Mouse (Mus musculus) heart, postnatal 10 days (tissue): ENCODE data around the gene Nkd1. TPM values are rescaled to one million over a fixed set of nuclear protein-coding genes. Genes with fewer than 3 reads are reported as not detected.
A peak's percentile ranks its signal among the peaks of the same experiment; 100 is the strongest.

Experiments
- DNase-seq, 2 experiments: peaks; one replicate each; pipeline ENCODE4 v3.0.0; 2021
- intact Hi-C: fragments of 180-260 bp; cut with DNase I; formaldehyde crosslinking; loops from one replicate; pipeline ENCODE4 v1.15.1; 2025
- total RNA-seq, 2 experiments: library from RNA; stranded (reverse); gene quantifications; 2 replicates each; pipeline ENCODE4 v1.2.3; 2021

Gene Nkd1
- total RNA-seq, 2 experiments from 2014 or later: 5.1 to 5.4 TPM

DNA sequence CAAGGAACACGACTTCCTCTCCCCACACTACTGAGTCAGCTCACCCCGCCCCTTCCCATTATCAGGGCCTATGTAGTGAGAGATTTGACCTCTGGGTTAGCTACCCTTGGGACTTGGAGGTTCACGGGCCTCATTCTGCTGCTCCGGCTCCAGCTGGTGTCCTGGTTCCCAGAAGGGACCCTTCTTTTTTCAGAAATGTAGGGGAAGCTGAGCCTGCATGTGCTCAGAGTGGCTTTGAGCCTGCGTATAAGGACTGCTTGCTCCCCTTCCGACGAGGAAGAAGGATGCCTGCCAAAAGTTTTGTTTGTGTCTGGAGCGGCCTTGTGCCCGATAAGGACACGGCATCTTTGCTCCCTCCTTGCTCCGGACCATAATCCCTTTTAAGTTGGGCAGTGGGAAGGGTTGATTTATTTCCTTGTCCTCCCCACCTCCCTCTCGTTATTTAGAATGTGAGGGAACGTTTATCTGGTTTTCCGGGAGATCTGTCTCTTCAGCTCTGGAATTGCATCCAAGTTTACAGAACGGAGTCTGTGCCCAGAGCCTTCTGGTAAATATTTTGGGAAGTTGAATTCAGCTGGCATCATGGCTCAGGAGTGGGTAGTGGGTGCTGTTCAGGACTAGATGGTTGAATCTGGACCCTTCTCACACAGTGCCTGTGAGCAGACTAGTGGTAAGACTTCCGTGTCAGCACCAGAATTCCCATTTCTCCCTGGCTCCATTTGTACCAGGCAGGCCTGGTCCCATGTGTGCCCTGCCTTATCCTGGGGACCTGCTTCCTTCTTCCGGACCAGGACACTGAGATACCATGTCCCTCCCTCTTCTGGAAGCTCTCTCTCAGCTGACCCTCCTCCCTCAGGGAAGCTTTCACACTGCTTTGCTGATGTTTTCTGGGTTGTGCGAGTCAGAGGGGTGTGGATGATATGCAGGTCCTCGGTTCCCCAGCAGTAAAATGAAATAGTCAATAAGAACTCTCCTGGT lies 17.1 kb downstream of the Nkd1 start:
- DNase-seq: peak; percentile 35 to 52
- intact Hi-C loops: no loop called here

DNA sequence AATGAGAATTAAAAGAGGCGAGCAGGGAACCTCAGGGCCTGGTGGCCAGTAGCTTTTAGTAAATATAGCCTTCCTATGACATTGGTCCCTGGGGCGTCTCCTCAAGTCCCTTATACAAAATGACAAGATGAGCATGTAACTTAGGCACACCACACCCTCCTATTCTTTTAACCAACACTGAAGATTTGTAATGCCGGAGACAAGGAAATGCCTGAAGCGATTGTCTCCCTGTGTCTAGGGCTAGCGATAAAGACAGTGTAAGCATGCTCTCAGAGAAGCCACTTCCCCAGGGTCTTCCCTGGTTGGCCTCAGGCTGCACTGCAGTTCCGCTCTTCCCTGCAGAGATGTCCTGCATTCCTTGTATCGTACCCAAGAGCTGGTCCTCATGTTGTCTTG lies 17.8 kb downstream of the Nkd1 start:
- intact Hi-C loops: no loop called here
- no peak for DNase-seq

DNA sequence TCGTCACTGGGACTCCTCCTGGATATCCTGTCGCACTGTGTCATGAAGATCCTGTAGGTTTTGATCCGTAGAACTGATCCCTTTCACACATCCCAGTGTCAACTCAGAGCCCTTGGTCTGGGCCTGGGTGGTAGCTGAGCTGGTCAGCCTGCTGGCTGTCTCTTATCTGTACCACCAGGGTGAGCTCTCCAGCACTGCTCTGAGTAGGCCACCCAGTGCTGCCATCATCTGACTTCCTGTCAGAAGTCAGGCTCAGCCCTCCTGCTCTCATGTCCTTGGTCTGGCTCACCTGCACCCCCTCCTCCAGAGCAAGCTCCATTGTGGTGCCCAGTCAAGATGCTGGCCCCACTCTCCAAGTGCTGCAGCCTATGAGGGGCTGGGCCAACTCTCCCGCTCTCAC lies 18.8 kb downstream of the Nkd1 start:
- DNase-seq: no peak
- intact Hi-C loops: no loop called here

DNA sequence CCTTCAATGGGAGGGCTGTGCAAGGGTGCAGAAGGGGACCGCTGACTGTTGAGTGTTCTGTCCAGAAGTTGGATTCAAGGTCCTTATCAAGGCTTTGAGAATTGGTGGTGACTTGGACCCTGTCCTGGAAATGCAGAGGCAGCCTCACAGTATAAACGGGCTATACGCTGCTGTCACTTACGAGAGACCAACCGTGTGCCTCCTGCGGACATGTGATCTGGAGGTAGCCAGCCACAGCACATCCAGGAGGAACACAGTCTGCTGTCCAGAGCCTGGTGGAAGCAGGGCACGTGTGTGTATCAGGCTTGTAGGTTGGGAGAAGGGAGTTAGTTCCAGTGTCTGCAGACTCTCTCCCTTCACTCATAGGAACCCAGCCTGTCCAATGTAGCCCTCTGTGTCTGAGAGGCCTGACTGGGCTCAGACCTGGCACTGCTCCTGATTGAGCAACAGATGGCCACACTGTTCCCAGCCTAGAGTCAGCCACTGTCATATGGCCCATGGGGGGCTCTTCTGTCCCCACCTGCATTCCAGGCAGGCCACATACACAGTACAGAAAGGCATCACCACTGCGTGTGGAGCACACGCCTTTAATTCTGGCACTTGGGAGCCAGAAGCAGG lies 21.6 kb downstream of the Nkd1 start:
- DNase-seq: no peak
- intact Hi-C loops: no loop called here

DNA sequence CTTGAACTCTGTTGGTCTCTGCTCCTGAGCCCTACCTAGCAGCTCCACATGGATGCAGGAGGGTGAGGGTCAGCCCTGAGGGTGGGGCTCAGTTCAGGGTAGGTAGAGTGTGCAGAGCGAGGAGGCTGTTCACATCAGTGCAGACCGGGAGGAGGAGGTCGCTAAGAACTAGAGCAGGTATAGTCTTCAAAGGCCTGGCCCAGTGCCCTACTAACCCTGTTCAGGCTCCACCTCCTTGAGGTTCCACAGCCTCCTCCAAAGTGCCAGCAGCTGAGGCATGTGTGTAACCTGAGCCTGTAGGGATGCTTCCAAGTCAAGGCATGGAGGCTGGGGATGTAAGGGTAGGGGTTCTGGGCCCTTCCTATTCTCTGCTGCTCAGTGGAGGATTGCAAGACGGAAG lies 23.5 kb downstream of the Nkd1 start:
- DNase-seq: no peak
- intact Hi-C loops: no loop called here

DNA sequence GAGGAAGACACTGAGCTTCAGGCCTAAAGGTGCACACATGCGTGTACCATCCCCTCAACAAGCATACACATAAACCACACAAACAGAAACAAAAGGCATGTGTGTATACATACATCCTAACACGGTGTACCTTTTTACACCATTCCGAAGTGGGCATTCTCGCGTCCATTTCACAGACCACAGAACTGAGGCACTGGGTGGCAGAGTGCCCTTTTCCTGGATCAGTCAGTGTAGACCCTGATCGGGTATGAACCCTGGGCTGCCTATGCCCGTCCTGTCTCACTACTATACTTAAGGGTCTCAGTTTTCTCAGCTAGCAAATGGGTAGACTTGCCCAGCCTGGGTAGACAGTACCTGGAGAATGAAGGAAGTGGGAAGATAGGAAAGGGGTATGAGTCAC lies 24.3 kb downstream of the Nkd1 start:
- intact Hi-C loops: no loop called here
- DNase-seq: no peak

DNA sequence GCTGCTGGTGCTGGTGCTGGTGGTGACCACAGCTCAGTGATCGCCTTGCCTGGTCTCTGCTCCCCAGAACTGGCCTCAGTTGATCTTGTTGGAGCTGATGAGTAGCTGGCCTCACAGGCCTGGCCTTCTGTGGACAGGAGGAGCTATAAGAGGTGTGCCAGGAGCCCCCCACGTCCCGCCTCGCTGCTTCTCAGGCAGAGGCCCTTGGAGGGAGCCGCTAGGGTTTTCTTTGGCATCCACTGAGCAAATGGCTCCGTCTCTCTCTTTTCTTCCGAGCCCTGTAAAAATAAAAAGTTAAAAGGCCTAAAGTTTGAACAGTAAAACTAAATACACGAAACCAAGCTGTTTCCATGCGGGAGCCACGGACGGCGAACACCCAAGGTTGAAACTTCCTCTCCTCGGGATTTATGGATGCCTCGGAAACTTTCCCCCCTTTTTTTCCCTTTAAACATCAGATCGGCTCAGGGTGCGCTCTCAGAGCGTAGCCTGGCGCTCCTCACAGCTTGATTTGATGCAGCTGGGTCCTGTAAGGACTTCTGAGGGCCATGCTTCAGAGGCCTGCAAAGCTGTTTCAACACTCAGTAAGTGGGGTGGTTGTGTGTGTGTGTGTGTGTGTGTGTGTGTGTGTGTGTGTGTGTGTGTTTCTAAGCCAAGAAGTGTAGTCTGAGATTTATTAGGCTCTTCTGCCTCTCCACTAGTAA lies 25.0 kb downstream of the Nkd1 start:
- intact Hi-C loops: no loop called here
- DNase-seq: no peak

DNA sequence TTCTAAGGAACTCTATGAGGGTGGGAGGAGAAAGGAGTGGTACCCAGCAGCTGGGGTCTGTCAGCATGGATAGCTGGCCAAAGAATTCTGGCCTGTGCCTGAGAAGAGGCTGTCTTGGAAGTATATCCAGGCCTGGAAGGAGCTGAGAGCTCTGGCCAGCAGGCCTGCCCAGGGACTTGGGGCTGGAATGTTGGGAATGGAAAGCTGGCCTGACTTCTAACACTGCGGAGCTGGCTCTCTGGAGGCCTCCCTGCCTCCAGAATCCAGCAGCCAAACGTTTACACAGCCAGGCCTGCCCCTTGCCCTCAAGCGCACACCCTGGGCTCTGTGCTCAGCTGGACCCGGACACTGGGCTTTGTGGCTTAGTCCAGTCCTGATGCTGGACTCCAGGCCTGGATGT lies 34.5 kb downstream of the Nkd1 start:
- DNase-seq: peak; percentile 83 to 86
- intact Hi-C loops: no loop called here

DNA sequence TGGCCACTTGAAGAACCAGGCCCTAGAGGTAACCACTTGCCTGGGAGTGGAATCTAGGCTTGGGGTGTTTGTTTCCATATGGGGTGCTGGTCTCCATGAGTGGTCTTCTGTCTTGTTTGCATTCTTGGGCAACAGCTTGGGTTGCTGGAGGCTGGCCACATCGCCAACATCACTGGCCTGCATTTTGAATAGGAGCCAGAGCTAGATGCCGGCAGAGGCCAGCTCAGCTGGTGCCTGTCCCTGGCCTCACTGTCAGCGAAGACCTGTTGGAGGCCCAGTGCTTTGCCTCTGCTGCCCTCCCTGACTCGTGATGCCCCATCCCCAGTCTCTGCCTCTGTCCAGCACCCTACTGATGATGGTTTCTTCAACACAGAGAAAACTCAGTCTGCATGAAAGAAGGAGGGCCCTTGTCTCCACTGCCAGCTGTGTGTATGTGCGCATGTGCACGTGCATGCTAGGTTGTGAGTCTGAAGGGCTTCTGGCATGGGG lies 38.9 kb downstream of the Nkd1 start:
- DNase-seq: no peak
- intact Hi-C loops: no loop called here

DNA sequence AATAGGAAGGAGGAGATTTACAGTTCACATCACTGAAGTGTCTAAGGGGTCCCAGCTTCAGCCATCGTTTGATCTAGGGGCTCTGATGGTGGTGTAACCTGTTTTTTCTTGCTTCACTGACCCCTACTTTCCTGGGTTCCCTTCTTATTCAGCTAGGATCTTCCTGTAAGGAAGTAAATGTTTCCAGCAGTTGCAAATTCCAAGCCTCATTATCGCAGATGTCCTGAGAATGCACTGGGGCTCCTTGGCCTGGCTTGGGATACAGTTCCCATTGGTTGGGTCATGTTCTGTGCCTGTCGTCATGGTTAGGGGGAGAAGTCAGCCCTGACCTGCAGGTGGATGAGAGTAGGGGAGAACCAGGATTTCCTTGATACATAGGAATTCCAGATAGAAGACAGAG lies 40.2 kb downstream of the Nkd1 start:
- intact Hi-C loops: no loop called here
- no peak for DNase-seq

DNA sequence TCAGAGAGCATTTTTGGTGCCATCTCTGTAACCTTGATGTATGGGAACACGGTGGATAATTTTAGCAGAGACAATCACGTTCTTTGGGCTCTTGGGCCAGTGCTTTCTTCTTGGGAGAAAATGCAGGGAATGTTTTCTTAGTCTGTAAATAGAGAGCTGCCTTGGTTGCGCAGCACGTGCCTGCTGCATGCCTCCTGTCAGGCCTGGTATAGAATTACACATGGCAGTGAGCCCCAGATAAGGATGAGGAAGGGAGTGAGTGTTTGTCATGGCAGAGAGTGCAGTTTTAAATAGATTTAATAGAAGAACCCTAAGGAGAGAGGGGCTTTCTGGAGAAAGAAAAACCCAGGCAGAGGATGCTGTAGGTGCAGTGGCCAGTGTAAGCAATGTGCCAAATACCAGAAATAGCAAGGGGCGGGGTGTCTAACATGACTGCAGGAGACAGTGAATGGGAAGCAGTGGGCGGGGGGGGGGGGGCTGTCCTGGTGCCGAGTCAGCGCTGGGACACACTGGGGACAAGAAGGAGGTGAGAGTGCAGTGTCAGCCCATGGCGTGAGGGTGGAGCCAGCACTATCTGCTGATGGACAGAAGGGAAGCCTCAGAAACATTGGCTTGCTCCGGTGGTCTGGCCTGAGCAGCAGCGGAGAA lies 43.2 kb downstream of the Nkd1 start:
- peak; percentile 42 to 52 for DNase-seq
- intact Hi-C loops: no loop called here

DNA sequence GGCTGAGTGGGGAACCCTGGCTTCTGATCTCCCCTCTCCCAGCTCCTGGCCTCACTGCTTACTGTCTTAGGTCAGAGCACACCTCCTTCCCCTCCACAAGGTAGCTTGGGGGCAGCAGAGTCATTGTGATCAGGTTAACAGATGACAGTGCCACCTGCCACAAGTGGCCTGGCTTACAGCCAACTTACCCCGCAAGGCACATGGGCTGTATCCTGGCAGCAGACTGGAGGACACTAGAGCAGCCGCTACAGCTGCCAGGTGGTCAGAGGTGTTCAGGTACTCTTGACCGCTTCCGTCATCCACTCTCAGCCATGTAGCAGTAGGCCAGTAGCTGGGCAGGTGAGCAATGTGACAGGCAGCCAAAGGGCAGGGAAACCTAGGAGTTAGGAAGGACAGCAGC lies 45.0 kb downstream of the Nkd1 start:
- no peak for DNase-seq
- intact Hi-C loops: no loop called here

DNA sequence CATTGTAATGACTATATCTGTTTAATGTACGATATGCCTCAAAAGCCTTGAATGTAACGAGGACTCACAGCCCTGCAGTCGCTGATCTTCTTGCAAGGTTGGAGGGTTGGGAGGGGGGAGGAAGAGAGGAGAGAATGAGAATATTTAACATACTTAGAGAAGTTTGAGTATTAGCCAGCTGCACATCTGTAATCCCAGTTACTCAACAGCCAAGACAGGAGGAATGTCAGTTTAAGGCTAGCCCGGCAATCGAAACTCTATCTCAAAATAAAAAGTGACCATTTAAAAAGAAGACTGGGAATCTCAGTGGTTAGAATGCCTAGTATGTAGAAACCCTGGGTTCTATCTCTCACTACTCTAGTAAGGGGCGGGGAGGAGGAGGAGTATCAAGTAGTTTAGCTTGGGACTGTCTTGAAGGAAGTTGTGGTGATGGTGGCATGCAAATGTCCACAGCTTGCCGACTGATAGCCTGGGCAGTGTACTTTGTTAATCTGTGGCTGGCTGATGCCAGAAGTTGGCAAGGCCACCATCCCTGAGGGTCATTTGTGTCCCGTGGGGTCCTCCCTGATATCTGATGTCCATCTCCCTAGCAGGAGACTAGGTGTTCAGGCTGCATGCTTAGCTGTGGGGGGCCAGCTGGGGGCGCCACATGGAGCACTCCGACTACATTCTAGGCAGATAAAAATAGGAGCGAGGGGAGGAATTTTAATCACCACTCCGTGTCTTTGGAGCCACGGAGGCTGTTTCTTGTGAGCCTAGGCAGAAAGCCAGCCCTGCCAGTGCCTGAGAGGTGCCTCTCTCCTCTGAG lies 46.4 kb downstream of the Nkd1 start:
- intact Hi-C loops: no loop called here
- DNase-seq: peak in 1 of 2 experiments; percentile 48

DNA sequence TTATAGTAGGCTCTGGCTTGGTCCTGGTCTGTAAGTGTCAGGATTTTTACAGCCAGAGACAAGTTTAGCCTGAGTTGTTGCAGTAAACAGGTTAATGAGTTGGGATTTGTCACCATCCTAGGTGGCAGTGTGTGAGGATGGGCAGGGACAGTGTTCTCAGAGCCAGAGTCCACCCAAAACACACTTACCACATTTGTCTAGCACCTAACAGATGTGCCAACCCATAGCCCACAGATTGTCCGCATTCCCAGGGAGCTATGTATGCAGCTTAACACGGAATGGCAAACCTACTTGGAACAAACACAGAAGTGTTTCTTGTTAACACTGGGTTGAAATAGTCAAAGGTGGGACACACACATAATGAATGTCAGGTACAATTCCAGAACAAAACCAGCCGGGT lies 47.1 kb downstream of the Nkd1 start:
- DNase-seq: no peak
- intact Hi-C loops: no loop called here

DNA sequence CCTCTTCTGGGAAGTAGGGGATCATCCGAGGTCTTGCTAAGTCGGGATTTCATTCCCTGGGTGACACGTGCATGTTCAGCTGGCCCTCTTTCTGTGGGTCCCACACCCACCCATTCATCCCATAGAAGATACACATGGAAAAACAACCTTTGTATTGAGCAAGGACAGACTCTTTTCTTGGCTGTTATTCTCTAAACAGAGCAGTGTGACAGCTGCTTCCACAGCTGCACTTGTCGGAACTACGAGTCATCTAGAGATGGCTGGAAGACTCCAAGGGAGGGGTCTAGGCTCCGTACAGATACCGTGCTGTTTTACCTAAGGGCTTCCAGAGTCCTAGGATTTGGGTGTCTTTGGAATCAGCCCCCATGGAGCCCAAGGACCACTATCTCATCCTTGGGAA lies 48.2 kb downstream of the Nkd1 start:
- no peak for DNase-seq
- intact Hi-C loops: no loop called here

DNA sequence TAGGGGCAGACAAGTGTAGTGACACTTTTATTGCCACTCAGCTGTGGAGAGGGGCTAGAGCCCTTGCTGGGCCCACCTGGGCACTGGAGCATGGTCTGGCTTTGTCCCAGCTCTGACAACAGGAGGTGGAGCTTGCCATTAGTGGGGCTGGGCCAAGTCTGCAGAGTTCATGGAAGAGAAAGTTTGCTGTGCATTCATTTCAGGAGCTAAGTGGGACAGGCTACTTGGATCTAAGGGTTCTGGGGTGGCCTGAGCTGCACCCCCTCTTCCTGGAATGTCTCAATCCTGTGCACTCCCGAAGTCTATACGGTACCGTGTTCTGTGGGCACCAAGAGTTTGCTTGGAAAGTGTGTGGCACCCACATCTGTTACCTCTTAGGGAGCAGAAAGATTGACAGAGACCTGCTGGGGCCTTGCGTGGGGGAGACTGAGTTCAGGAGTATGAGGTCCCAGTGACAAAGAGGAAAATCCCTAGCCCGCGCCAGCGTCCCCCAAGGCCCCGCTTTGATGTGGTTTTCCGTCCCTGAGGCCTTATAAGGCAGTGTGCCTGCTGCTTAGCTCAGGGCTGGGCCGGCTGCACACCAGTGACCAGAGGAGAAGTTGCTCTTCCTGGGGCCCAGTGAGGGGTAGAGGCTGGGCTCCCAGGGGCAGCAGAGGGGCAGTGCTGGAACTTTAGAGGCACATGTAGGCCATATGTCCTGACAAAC lies 49.3 kb downstream of the Nkd1 start:
- intact Hi-C loops: no loop called here
- DNase-seq: no peak

DNA sequence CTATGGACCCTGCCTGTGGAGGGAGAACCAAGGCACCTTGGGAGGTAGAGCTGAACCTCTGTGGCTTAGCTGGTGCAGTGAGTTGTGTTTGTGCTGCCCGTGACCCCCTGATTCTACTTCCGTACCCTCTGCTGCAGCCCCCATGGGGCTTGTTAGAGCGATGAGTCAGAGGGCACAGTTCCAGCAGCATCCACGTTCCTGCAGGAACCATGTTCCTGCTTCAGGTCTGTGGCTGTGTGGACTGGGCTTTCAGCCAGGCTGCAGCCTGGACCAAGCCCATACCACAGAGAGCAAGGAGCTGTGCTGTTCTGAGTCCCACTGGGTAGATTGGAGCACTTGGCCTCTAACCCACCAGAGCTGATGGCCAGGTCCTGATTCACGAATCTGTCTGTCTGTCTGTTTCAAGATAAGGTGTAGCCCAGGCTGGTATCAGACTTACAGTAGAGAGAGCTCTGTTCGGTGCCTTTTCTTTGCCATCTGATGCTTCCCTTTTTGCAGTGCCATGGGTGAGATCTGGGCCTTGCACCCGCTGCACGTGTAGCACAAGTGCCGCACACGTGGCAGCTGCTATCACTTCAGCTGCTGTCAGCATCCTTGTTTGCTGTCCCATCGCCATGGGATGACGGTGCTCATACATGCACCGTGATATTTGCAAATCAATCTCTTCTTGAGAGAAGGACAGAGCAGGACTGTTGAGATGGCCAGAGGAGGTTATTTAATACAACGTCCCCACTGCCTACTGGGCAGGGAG lies 50.5 kb downstream of the Nkd1 start:
- intact Hi-C loops: no loop called here
- no peak for DNase-seq

DNA sequence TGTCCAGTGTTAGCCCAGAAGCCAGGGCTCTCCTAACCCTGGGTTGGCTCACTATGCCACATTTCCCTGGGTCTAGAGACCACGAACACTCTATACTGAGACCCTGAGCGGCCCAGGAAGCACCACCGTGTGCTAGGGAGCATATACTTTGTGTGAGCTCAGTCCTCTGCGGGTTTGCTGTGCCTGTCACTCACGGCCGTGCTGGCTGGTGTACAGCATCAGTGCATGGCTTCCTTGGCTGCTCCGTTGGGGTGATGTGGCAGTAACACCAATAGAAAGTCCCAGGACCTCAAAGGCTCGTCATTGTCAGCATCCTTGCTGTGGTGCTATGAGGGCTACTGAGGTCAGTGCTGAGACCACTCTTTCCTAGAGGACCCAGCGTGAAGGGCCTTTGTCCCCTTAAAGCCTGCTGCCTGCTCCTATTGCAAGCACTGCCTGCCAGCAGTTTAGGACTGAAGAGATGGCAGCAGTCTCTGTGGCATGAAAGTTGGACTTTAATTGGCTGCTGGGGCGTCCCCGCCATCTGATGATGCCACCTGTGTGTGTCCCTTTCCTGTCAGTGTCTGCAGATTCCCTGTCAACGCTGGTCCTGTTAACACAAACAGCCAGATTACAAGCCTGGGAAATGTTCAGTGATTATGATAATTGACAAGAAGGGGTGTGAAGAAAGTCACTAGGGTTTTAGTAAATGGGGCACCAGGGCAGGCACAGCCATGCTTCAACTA lies 51.2 kb downstream of the Nkd1 start:
- intact Hi-C loops: no loop called here
- no peak for DNase-seq
